Mouse (Mus musculus): ENCODE results near the gene Uggt2.

GRCm38 (mm10) chr14:119139381-119139950 lies 40.2 kb upstream of the Uggt2 start:
- TF ChIP-seq CTCF (IDR thresholded peaks at IDR 0.05; ENCODE audit: borderline replicate concordance, control insufficient read depth, extremely low read depth, insufficient read depth, low read length, poor library complexity) = no peak
- no peak for TF ChIP-seq POLR2A (IDR thresholded peaks at IDR 0.05; ENCODE audit: control insufficient read depth, extremely low read depth, insufficient read depth, low read length, poor library complexity)

Data from thymus, adult 2 months (tissue).